Mouse (Mus musculus) myocyte (in vitro differentiated cells): Measurements from ENCODE around the gene Msrb2.

Experiments
- CEBPB ChIP-seq: IDR thresholded peaks from 2 replicates; pipeline ENCODE4 v1.6.1; 2011; ENCODE audit warnings: mild to moderate bottlenecking, moderate library complexity; ENCODE audit not compliant: poor library complexity, insufficient read depth, severe bottlenecking
- E2F4 ChIP-seq: IDR thresholded peaks from one replicate; pipeline ENCODE4 v1.6.1; 2011; ENCODE audit warnings: mild to moderate bottlenecking, control low read depth, moderate library complexity; ENCODE audit not compliant: insufficient read depth
- MAX ChIP-seq: IDR thresholded peaks from one replicate; pipeline ENCODE4 v1.6.1; 2011; ENCODE audit warnings: low read depth, mild to moderate bottlenecking, control low read depth
- MYOD1 ChIP-seq, 3 experiments: IDR thresholded peaks; one replicate each; pipeline ENCODE4 v1.6.1; 2011; ENCODE audit warnings: control low read depth in 2 of 3, low read depth in 2 of 3, mild to moderate bottlenecking in 2 of 3, moderate library complexity in 1 of 3; ENCODE audit not compliant: insufficient read length in 2 of 3, control insufficient read depth in 1 of 3
- MYOG ChIP-seq, 3 experiments: IDR thresholded peaks; one replicate each; pipeline ENCODE4 v1.6.1; 2011; ENCODE audit warnings: control low read depth in 2 of 3, low read depth in 2 of 3, mild to moderate bottlenecking in 2 of 3; ENCODE audit not compliant: insufficient read length in 2 of 3, control insufficient read depth in 1 of 3, insufficient read depth in 1 of 3
- POLR2A ChIP-seq: IDR thresholded peaks from one replicate; pipeline ENCODE4 v1.6.1; 2011; ENCODE audit warnings: low read depth, mild to moderate bottlenecking, control low read depth, moderate library complexity; ENCODE audit not compliant: insufficient read length
- POLR2AphosphoS2 ChIP-seq: IDR thresholded peaks from one replicate; pipeline ENCODE4 v1.6.1; 2011; ENCODE audit warnings: low read depth, control low read depth; ENCODE audit not compliant: insufficient read length
- REST ChIP-seq: IDR thresholded peaks from one replicate; pipeline ENCODE4 v1.6.1; 2011; ENCODE audit warnings: mild to moderate bottlenecking, control low read depth, moderate library complexity; ENCODE audit not compliant: insufficient read depth, insufficient read length
- TCF12 ChIP-seq: IDR thresholded peaks from one replicate; pipeline ENCODE4 v1.6.1; 2011; ENCODE audit warnings: mild to moderate bottlenecking, control low read depth; ENCODE audit not compliant: poor library complexity, insufficient read depth, severe bottlenecking
- USF1 ChIP-seq: IDR thresholded peaks from one replicate; pipeline ENCODE4 v1.6.1; 2011; ENCODE audit warnings: low read depth, mild to moderate bottlenecking, control low read depth, moderate library complexity

GRCm38 (mm10) chr2:19416066-19416465, 44.8 kb downstream of the Msrb2 start:
- TF ChIP-seq MAX = no peak
- TF ChIP-seq USF1 = no peak
- TF ChIP-seq POLR2A = no peak
- TF ChIP-seq TCF12 = no peak
- no peak for TF ChIP-seq E2F4
- TF ChIP-seq CEBPB = no peak
- TF ChIP-seq POLR2AphosphoS2 = no peak
- no peak for TF ChIP-seq REST
- no peak for TF ChIP-seq MYOD1 (IDR thresholded peaks at IDR 0.05; ENCODE audit: control insufficient read depth in 1 of 3, insufficient read length in 2 of 3, low read depth in 2 of 3)
- TF ChIP-seq MYOG (IDR thresholded peaks at IDR 0.05; ENCODE audit: control insufficient read depth in 1 of 3, insufficient read depth in 1 of 3, insufficient read length in 2 of 3, low read depth in 2 of 3) = no peak
